Mouse (Mus musculus) forebrain, postnatal 0 days (tissue): ENCODE measurements around the gene Ang2. TPM values are rescaled to one million over a fixed set of nuclear protein-coding genes. Genes with fewer than 3 reads are reported as not detected.
A peak's percentile ranks its signal among the peaks of the same experiment; 100 is the strongest.
"Not testable (repeated sequence)": the region's sequence is repeated elsewhere in the genome, so short reads cannot be mapped to it uniquely, and the experiment has no call there.

Source experiments
- ATAC-seq: fragments of 200-750 bp; cut with Nextera tagmentation; 2 replicates; pipeline ENCODE4 v1.8.0; 2017; ENCODE audit warnings: mild to moderate bottlenecking, moderate library complexity
- DNase-seq: peaks from one replicate; pipeline ENCODE4 v3.0.0-alpha.2; 2015
- H3K27ac ChIP-seq: fragments of 300-500 bp; sonication (generic); 2 replicates; pipeline ENCODE4 v1.5.1; 2014; ENCODE audit warnings: low read depth, mild to moderate bottlenecking, antibody characterized with exemption, low read length, moderate library complexity, mixed read lengths
- H3K27me3 ChIP-seq: fragments of 300-500 bp; sonication (generic); 2 replicates; pipeline ENCODE4 v1.6.1; 2014; ENCODE audit warnings: mild to moderate bottlenecking, low read length, mixed read lengths; ENCODE audit not compliant: insufficient read depth
- H3K36me3 ChIP-seq: fragments of 300-500 bp; sonication (generic); 2 replicates; pipeline ENCODE4 v1.6.1; 2014; ENCODE audit warnings: mild to moderate bottlenecking, moderate library complexity; ENCODE audit not compliant: insufficient read depth
- H3K4me1 ChIP-seq: fragments of 300-500 bp; sonication (generic); 2 replicates; pipeline ENCODE4 v1.6.1; 2014; ENCODE audit warnings: antibody characterized with exemption; ENCODE audit not compliant: insufficient read depth
- H3K4me2 ChIP-seq: fragments of 300-500 bp; sonication (generic); 2 replicates; pipeline ENCODE4 v1.6.1; 2014; ENCODE audit warnings: low read depth, mild to moderate bottlenecking, moderate library complexity
- H3K4me3 ChIP-seq: fragments of 300-500 bp; sonication (generic); 2 replicates; pipeline ENCODE4 v1.5.1; 2014; ENCODE audit warnings: low read depth, low read length, mixed read lengths
- H3K9ac ChIP-seq: fragments of 300-500 bp; sonication (generic); 2 replicates; pipeline ENCODE4 v1.6.1; 2014; ENCODE audit warnings: mild to moderate bottlenecking
- H3K9me3 ChIP-seq: fragments of 300-500 bp; sonication (generic); 2 replicates; pipeline ENCODE4 v1.6.1; 2016; ENCODE audit warnings: low read length
- CTCF ChIP-seq: sonication (generic); IDR thresholded peaks from 2 replicates; pipeline ENCODE4 v1.5.1; 2016; ENCODE audit warnings: antibody characterized with exemption, control low read depth, low read depth
- WGBS: fragments of 180-500 bp; shearing (Covaris S2); extraction: QIAGEN DNeasy Blood & Tissue Kit; methylation state at CpG from one replicate; pipeline ENCODE4 v1.1.7; 2014; 5-methylcytosine and 5-hydroxymethylcytosine counted together
- polyA plus RNA-seq: library from polyadenylated mRNA; unstranded; fragments of >200 nt; fragmentation: Nextera tagmentation; extraction: Ambion mirVana; gene quantifications from 2 replicates; pipeline ENCODE4 v1.2.1, GENCODE M21; 2015
- total RNA-seq: library from RNA; depleted of rRNA; stranded (reverse); fragments of >200 nt; gene quantifications from 2 replicates; pipeline ENCODE4 v1.2.3, GENCODE M21; 2014

The Ang2 gene
- total and polyA plus RNA-seq, 2 experiments from 2014 or later = not detected

- no peak for ATAC-seq
Measured at GRCm38 (mm10) chr14:51200466-51200865, 1.5 kb upstream of the Ang2 start.

GRCm38 (mm10) chr14:51200054-51200453 is 1.1 kb upstream of the Ang2 start:
- Histone ChIP-seq H3K27me3 (no peaks in the 10 kb centered on the region), H3K36me3 (no peaks in the 10 kb centered on the region), H3K27ac (no peak overlapping the region), H3K9ac (no peak overlapping the region), H3K4me3 (no peak overlapping the region), H3K4me1 (no peaks in the 10 kb centered on the region), H3K9me3 (no peaks in the 10 kb centered on the region), H3K4me2 (no peak overlapping the region)
- ATAC-seq (peak; percentile 45), DNase-seq (peak; percentile 24)
- TF ChIP-seq CTCF = no peak
- WGBS = 83% methylated on average over 2 of the region's 2 CpGs

More at GRCm38 (mm10) chr14:51200466-51200865, 1.5 kb upstream of the Ang2 start:
- TF ChIP-seq CTCF = no peak
- H3K4me3 ChIP-seq = no peak overlapping the region
- no peak overlapping the region for H3K27ac ChIP-seq
- H3K4me1 ChIP-seq = no peaks in the 10 kb centered on the region
- no peak overlapping the region for H3K9ac ChIP-seq
- no peak for DNase-seq
- H3K4me2 ChIP-seq = no peak overlapping the region
- H3K36me3 ChIP-seq = no peaks in the 10 kb centered on the region
- H3K9me3 ChIP-seq = no peaks in the 10 kb centered on the region
- WGBS = 95% methylated on average over 2 of the region's 2 CpGs
- no peaks in the 10 kb centered on the region for H3K27me3 ChIP-seq

GRCm38 (mm10) chr14:51195681-51196080 is 3.3 kb downstream of the Ang2 start:
- ATAC-seq (no peak), DNase-seq (no peak)
- H3K36me3 ChIP-seq = no peaks in the 10 kb centered on the region
- H3K27me3 ChIP-seq = no peaks in the 10 kb centered on the region
- H3K4me1 ChIP-seq = no peaks in the 10 kb centered on the region
- H3K27ac ChIP-seq = no peak overlapping the region
- H3K9ac ChIP-seq = no peak overlapping the region
- no peak for TF ChIP-seq CTCF
- H3K4me2 ChIP-seq = no peak overlapping the region
- H3K9me3 ChIP-seq = no peaks in the 10 kb centered on the region
- 89% methylated on average over 4 of the region's 4 CpGs for WGBS
- no peak overlapping the region for H3K4me3 ChIP-seq

- H3K4me3 ChIP-seq = not testable (repeated sequence)
Measured at GRCm38 (mm10) chr14:51181051-51181450, 17.9 kb downstream of the Ang2 start.

GRCm38 (mm10) chr14:51173843-51174242 is 25.1 kb downstream of the Ang2 start:
- H3K4me1 ChIP-seq = no peaks in the 10 kb centered on the region
- 68% methylated on average over 4 of the region's 4 CpGs for WGBS
- ATAC-seq = no peak

More at GRCm38 (mm10) chr14:51181051-51181450, 17.9 kb downstream of the Ang2 start:
- H3K27ac ChIP-seq, H3K4me1 ChIP-seq, H3K4me2 ChIP-seq, DNase-seq, H3K27me3 ChIP-seq, H3K9me3 ChIP-seq, H3K9ac ChIP-seq, H3K36me3 ChIP-seq, ATAC-seq: not testable (repeated sequence)
- 80% methylated on average over 2 of the region's 2 CpGs for WGBS

GRCm38 (mm10) chr14:51172947-51173346 is 26.0 kb downstream of the Ang2 start:
- H3K27me3 ChIP-seq, H3K36me3 ChIP-seq, H3K4me2 ChIP-seq, H3K4me3 ChIP-seq, H3K9ac ChIP-seq, H3K9me3 ChIP-seq, H3K4me1 ChIP-seq, H3K27ac ChIP-seq, DNase-seq: not testable (repeated sequence)
- 28% methylated on average over 4 of the region's 4 CpGs for WGBS
- peak; percentile 68 for ATAC-seq

More at GRCm38 (mm10) chr14:51173843-51174242, 25.1 kb downstream of the Ang2 start:
- no peak overlapping the region for H3K4me2 ChIP-seq
- no peaks in the 10 kb centered on the region for H3K27me3 ChIP-seq
- H3K27ac ChIP-seq = no peak overlapping the region
- no peak overlapping the region for H3K9ac ChIP-seq
- no peak for TF ChIP-seq CTCF
- no peak overlapping the region for H3K4me3 ChIP-seq
- H3K36me3 ChIP-seq = no peaks in the 10 kb centered on the region
- DNase-seq = no peak
- no peaks in the 10 kb centered on the region for H3K9me3 ChIP-seq

- TF ChIP-seq CTCF = peak; percentile 61
- DNase-seq (peak; percentile 55), ATAC-seq (peak; percentile 42; the same call in 1 of the 2 replicates)
- not testable (repeated sequence) for H3K9me3 ChIP-seq, H3K4me2 ChIP-seq, H3K4me3 ChIP-seq, H3K36me3 ChIP-seq, H3K9ac ChIP-seq, H3K27ac ChIP-seq, H3K27me3 ChIP-seq, H3K4me1 ChIP-seq
- WGBS = 36% methylated on average over 9 of the region's 9 CpGs
Measured at GRCm38 (mm10) chr14:51172095-51172865, 26.7 kb downstream of the Ang2 start.
